Mouse (Mus musculus) forebrain, embryonic 12.5 days (tissue): ENCODE results near the gene Mpo. TPM values are rescaled to one million over a fixed set of nuclear protein-coding genes. Genes with fewer than 3 reads are reported as not detected.

Source experiments
- ATAC-seq: fragments of 200-750 bp; cut with Nextera tagmentation; 2 replicates; pipeline ENCODE4 v1.8.0; 2017; ENCODE audit warnings: moderate TSS enrichment; ENCODE audit not compliant: low FRiP score
- H3K27ac ChIP-seq: fragments of 300-500 bp; sonication (generic); 2 replicates; pipeline ENCODE4 v1.5.1; 2016; ENCODE audit warnings: mild to moderate bottlenecking
- H3K27me3 ChIP-seq: fragments of 300-500 bp; sonication (generic); 2 replicates; pipeline ENCODE4 v1.6.1; 2016; ENCODE audit warnings: mild to moderate bottlenecking
- H3K36me3 ChIP-seq: fragments of 300-500 bp; sonication (generic); replicated peaks from 2 replicates; pipeline ENCODE4 v1.6.1; 2016; ENCODE audit warnings: mild to moderate bottlenecking
- H3K4me1 ChIP-seq: fragments of 300-500 bp; sonication (generic); 2 replicates; pipeline ENCODE4 v1.6.1; 2016
- H3K4me2 ChIP-seq: fragments of 300-500 bp; sonication (generic); 2 replicates; pipeline ENCODE4 v1.6.1; 2016; ENCODE audit warnings: mild to moderate bottlenecking, moderate library complexity
- H3K4me3 ChIP-seq: fragments of 300-500 bp; sonication (generic); replicated peaks from 2 replicates; pipeline ENCODE4 v1.5.1; 2016; ENCODE audit warnings: mild to moderate bottlenecking
- H3K9ac ChIP-seq: fragments of 300-500 bp; sonication (generic); 2 replicates; pipeline ENCODE4 v1.6.1; 2016; ENCODE audit warnings: mild to moderate bottlenecking
- H3K9me3 ChIP-seq: fragments of 300-500 bp; sonication (generic); 2 replicates; pipeline ENCODE4 v1.6.1; 2016
- WGBS: fragments of 180-500 bp; shearing (Covaris S2); methylation state at CpG from one replicate; pipeline ENCODE4 v1.1.7; 2016; 5-methylcytosine and 5-hydroxymethylcytosine counted together
- microRNA counts: library from miRNA; unstranded; fragments of <30 nt; microRNA quantifications from one replicate; lab custom pipeline; 2017
- microRNA-seq: library from miRNA; unstranded; fragments of <30 nt; microRNA quantifications from one replicate; pipeline ENCODE4, GENCODE M21; 2017
- polyA plus RNA-seq: library from polyadenylated mRNA; unstranded; fragments of >200 nt; fragmentation: Nextera tagmentation; extraction: Ambion mirVana; gene quantifications from 2 replicates; pipeline ENCODE4 v1.2.1, GENCODE M21; 2016

Gene Mpo
- polyA plus RNA-seq, 1 experiment from 2014 or later: 1.1 TPM

DNA sequence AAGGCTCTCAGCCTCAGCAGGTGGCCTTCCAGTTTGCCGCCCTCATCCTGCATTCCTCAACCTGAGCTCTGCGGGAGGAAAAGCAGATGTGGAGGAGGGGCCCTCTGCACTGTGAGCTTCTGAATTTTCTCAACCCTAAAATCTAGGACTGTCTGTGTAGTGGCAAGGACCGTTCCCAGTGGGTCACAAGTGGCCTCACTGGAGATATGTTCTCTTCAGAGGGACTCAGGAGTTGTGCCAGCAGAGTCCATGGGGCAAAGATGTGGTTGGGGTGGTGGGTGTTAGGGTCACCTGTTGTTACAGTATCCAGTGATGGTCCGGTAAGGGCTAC lies 24.0 kb downstream of the Mpo start:
- peak overlapping the region; percentile 39 for H3K4me3 ChIP-seq
- no peaks in the 10 kb centered on the region for H3K36me3 ChIP-seq
- H3K9me3 ChIP-seq: no peaks in the 10 kb centered on the region
- H3K4me2 ChIP-seq: peak overlapping the region; percentile 63
- WGBS: 34% methylated on average over 4 of the region's 4 CpGs
- no peak overlapping the region for H3K27ac ChIP-seq
- H3K9ac ChIP-seq: peak overlapping the region; percentile 55
- ATAC-seq: peak; percentile 17; the same call in 1 of the 2 replicates
- peaks cover 5% of the 10 kb centered on the region; the same call in 1 of the 2 replicates for H3K4me1 ChIP-seq
- H3K27me3 ChIP-seq: peaks cover 12% of the 10 kb centered on the region; the same call in 1 of the 2 replicates

DNA sequence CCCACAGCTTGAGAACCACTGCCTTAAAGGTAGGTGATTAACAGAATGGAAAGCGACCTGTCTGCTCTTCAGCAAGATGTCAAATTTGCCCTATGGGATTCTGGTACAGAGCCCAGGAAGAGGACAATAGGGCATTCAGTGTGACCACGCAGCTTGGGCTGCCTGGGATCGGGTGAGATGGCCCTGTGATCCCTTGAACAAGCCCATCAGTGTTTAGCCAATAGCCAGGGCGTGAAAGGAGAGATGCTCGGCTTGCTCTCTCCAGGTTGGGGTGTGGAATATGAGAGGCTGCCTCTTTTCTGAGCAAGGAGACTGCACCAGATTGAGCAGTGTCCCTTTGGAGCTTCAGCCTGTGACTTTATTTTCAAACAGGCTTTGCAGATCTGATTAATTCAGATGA lies 28.1 kb downstream of the Mpo start:
- Histone ChIP-seq H3K27me3 (0 out of 2 replicates have a peak, but pooled peaks cover 7% of the 10 kb centered on the region), H3K9ac (no peak overlapping the region), H3K4me2 (no peak overlapping the region), H3K36me3 (no peaks in the 10 kb centered on the region), H3K4me3 (no peak overlapping the region), H3K4me1 (peaks cover 5% of the 10 kb centered on the region; the same call in 1 of the 2 replicates), H3K27ac (no peak overlapping the region), H3K9me3 (no peaks in the 10 kb centered on the region)
- no peak for ATAC-seq
- WGBS: 49% methylated on average over 5 of the region's 5 CpGs

DNA sequence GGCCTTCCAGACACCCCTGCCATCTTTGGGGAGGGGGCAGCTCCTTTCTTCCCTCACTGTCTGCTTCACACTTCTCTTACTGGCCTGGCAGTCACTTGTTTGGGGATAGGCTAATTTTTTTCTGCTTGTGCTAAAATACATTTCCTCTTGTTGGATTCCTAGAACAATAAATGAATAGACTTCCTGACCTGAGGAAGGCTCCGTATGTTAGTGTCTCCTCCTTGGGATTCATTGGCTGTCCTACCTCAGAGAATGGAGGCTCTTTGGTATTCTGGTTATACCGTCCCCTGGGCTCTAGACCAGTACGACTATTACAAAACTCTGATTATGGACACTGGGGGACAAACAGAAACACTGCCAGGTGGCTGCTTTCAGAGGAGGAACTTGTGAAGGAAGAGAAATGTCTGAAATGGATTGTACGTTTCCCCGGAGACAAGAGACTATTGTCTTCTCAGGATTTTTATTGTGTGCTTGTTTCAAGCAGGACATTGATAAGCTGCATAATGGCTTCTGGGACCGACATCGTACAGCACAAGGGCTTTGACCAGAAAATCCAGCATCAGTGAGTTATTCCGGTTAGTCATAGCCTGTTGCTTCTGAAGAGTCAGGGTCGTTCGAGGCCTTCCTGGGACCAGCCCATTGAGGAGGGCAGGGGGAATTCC lies 35.0 kb downstream of the Mpo start, which contains the start of gene Lpo:
Lpo (minus strand) TSS at position 51 of the 662 bp plus-strand sequence.
- no peak within 1 kb of the TSS for H3K4me2 ChIP-seq
- no peak for ATAC-seq
- no peaks in the 10 kb centered on the region for H3K9me3 ChIP-seq
- no peak within 1 kb of the TSS for H3K9ac ChIP-seq
- H3K4me1 ChIP-seq: peaks cover 11% of the 10 kb centered on the region
- no peak within 1 kb of the TSS for H3K4me3 ChIP-seq
- WGBS: 28% methylated on average over 10 of the region's 10 CpGs
- no peaks in the 10 kb centered on the region for H3K36me3 ChIP-seq
- peaks cover 3% of the 10 kb centered on the region; the same call in 1 of the 2 replicates for H3K27me3 ChIP-seq
- no peak within 1 kb of the TSS for H3K27ac ChIP-seq

DNA sequence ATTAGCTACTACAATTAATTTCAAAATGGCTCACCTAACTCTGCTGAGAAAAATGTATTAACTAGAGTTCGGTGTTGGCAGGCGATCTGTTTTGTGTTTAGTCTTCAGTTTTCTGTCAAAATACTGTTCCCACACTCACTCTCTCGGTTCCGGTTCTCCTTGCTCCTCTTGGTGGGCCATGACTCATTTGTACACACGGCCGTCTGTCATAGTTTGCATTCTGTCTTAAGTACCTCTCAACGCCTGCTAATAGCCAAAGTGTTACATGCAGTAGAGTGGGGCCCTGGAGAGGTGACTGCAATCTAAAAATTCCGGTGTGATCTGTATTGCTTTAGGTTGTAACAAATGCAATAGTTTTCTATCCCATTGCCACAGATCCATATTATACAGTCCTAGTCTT lies 47.3 kb downstream of the Mpo start:
- H3K4me3 ChIP-seq: no peak overlapping the region
- no peaks in the 10 kb centered on the region for H3K4me1 ChIP-seq
- H3K9me3 ChIP-seq: no peaks in the 10 kb centered on the region
- no peak overlapping the region for H3K9ac ChIP-seq
- ATAC-seq: no peak
- WGBS: 83% methylated on average over 8 of the region's 8 CpGs
- H3K27ac ChIP-seq: no peak overlapping the region
- H3K4me2 ChIP-seq: no peak overlapping the region
- peaks cover 6% of the 10 kb centered on the region; the same call in 1 of the 2 replicates for H3K27me3 ChIP-seq
- no peaks in the 10 kb centered on the region for H3K36me3 ChIP-seq

DNA sequence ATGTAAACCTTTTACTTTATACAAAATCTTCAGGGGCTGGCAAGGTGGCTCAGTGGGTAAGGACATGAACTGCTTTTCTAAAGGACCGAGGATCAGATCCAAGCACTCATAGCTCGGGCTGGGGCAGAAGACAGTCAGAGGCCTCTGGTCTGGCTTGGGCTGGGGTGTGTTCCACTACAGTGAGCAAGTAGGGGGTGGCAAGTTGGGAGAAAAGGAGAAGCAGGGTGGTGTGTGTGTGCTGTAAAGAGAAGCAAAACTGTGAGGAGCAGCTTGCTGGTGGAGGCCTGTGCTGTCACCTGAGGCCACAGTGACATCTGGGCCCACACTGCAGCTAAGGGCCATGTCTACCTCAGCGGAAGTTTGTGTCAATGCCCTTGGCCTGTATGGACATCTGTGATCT lies 48.1 kb downstream of the Mpo start:
- Histone ChIP-seq H3K4me3 (no peak overlapping the region), H3K4me1 (no peaks in the 10 kb centered on the region), H3K36me3 (no peaks in the 10 kb centered on the region), H3K4me2 (no peak overlapping the region), H3K9ac (no peak overlapping the region), H3K27ac (no peak overlapping the region), H3K27me3 (peaks cover 6% of the 10 kb centered on the region; the same call in 1 of the 2 replicates), H3K9me3 (no peaks in the 10 kb centered on the region)
- WGBS: 93% methylated on average over 3 of the region's 3 CpGs
- no peak for ATAC-seq

- H3K27ac ChIP-seq: no peak overlapping the region
- H3K27me3 ChIP-seq: peaks cover 2% of the 10 kb centered on the region; the same call in 1 of the 2 replicates
- no peak for ATAC-seq
- H3K4me2 ChIP-seq: no peak overlapping the region
- H3K4me1 ChIP-seq: no peaks in the 10 kb centered on the region
- H3K9me3 ChIP-seq: no peaks in the 10 kb centered on the region
- H3K9ac ChIP-seq: no peak overlapping the region
- H3K4me3 ChIP-seq: no peak overlapping the region
- WGBS: 89% methylated on average over 12 of the region's 12 CpGs
- H3K36me3 ChIP-seq: no peaks in the 10 kb centered on the region
These were observed 53.7 kb downstream of the Mpo start for GRCm38 (mm10) chr11:87846968-87847600.

DNA sequence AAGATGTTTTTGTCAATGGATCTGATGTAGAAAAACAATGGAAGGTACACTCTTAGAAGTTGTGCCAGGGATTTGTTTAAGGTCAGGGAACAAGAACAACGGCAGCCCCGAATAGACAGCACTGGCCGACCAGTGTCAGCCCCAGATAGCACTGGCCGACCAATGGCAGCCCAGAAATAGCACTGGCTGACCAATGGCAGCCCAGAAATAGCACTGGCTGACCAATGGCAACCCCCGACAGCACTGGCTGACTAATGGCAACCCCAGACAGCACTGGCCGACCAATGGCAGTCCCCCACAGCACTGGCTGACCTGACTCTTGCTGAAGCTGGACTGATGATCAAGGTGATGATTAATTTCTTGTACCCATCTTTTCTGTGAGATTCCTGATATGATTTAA lies 54.5 kb downstream of the Mpo start:
- ATAC-seq: 0 out of 2 replicates have a peak, but pooled peaks have one; percentile 39
- H3K4me1 ChIP-seq: peaks cover 3% of the 10 kb centered on the region; the same call in 1 of the 2 replicates
- H3K4me3 ChIP-seq: no peak overlapping the region
- WGBS: 66% methylated on average over 6 of the region's 6 CpGs
- H3K9me3 ChIP-seq: no peaks in the 10 kb centered on the region
- no peak overlapping the region for H3K9ac ChIP-seq
- no peak overlapping the region for H3K27ac ChIP-seq
- no peaks in the 10 kb centered on the region for H3K36me3 ChIP-seq
- peaks cover 2% of the 10 kb centered on the region; the same call in 1 of the 2 replicates for H3K27me3 ChIP-seq
- no peak overlapping the region for H3K4me2 ChIP-seq

DNA sequence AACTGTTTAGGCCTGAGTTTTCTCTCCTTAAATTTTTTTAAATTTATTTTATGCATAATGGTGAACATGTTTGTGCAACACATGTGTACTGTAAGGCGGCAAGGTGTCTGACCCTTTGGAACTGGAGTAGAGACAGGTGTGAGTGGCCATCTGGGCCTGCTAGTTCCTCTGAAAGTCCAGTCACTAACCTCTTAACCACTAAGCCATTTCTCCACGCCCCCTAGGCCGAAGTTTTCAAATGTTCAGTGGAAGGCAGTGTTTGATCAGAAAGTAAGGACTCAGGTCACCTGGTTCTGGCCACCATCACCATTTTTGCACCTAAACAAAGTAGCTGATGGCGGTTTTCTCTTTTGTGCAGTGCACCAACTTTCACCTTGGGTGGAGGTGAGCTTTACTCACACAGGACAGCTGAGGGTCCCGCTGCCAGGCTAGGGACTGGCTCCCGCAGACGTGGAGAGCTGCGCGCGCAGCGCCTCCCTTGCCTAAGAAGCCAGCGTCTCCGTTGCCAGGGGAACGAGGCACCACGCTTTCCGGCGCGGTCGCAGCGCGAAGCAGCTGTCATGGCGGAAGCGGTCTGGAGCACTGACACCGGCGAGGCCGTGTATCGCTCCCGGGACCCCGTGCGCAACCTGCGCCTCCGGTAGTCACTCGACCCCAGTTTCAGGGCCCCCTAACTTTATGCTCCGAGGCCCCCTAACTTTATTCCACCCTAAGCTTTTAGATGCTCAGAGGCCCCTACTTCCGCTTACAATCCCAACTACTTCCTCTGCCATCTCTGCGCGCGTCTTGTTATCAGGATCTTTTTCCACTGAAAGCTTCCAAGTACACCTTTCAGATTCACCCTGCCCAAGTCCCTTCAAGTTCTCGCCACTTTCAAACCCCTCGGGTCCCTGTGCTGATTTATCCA lies 59.6 kb downstream of the Mpo start, which contains the start of gene Mks1:
Mks1 (plus strand) TSS at position 526 of the 907 bp plus-strand sequence.
- peak within 1 kb of the TSS; percentile 73 for H3K27ac ChIP-seq
- no peaks in the 10 kb centered on the region for H3K9me3 ChIP-seq
- H3K4me2 ChIP-seq: peak within 1 kb of the TSS; percentile 80
- ATAC-seq: peak; percentile 96
- peak within 1 kb of the TSS; percentile 63 for H3K9ac ChIP-seq
- peak within 1 kb of the TSS; percentile 52 for H3K4me3 ChIP-seq
- H3K4me1 ChIP-seq: peaks cover 13% of the 10 kb centered on the region
- 4% methylated on average over 40 of the region's 40 CpGs for WGBS
- no peaks in the 10 kb centered on the region for H3K27me3 ChIP-seq
- H3K36me3 ChIP-seq: peaks cover 15% of the 10 kb centered on the region

GRCm38 (mm10) chr11:87853597-87853954 lies 60.2 kb downstream of the Mpo start:
- peak overlapping the region; percentile 73 for H3K27ac ChIP-seq
- WGBS: 37% methylated on average over 8 of the region's 8 CpGs
- ATAC-seq: peak; percentile 67

More at GRCm38 (mm10) chr11:87853597-87853954, 60.2 kb downstream of the Mpo start:
- Histone ChIP-seq H3K4me1 (peaks cover 13% of the 10 kb centered on the region), H3K36me3 (peaks cover 21% of the 10 kb centered on the region), H3K9ac (peak overlapping the region; percentile 63), H3K4me2 (peak overlapping the region; percentile 80), H3K4me3 (peak overlapping the region; percentile 52), H3K9me3 (no peaks in the 10 kb centered on the region), H3K27me3 (no peaks in the 10 kb centered on the region)

MicroRNA genes within 50 kb of the gene (microRNA counts, 519-probe panel; counts per million panel counts)
- 3,725 counts per million, percentile 38 among the panel's probes with 10 or more counts for microRNA mmu-miR-142-3p (lab: Ali Mortazavi, UCI)
- microRNA mmu-miR-142-5p (lab: Ali Mortazavi, UCI): 3,577 counts per million, percentile 35 among the panel's probes with 10 or more counts

Small RNA genes within 50 kb of the gene (microRNA-seq; reads per million reads assigned to microRNA genes)
- gene Mir142 (not detected), gene Mir142b (not detected)

Other genes starting within 250 kb of the Mpo start
- not detected in 2 replicates for gene Gm11492, start 226.9 kb upstream of the Mpo start, polyA plus RNA-seq
- gene Sept4, start 224.7 kb upstream of the Mpo start, polyA plus RNA-seq: 8.1 and 8.3 TPM in 2 replicates
- 71.4 and 75.2 TPM in 2 replicates for gene Mtmr4, start 201.4 kb upstream of the Mpo start, polyA plus RNA-seq
- gene Hsf5, start 176.4 kb upstream of the Mpo start, polyA plus RNA-seq: 0.40 and 0.49 TPM in 2 replicates
- 1.4 and 1.8 TPM in 2 replicates for gene Rnf43, start 130.9 kb upstream of the Mpo start, polyA plus RNA-seq
- 118 and 137 TPM in 2 replicates for gene Supt4a, start 56.0 kb upstream of the Mpo start, polyA plus RNA-seq
- 33.0 and 35.1 TPM in 2 replicates for gene Tspoap1, start 33.0 kb upstream of the Mpo start, polyA plus RNA-seq
- 0.19 and 0.33 TPM in 2 replicates for gene Lpo, start 34.7 kb downstream of the Mpo start, polyA plus RNA-seq
- gene Mks1, start 59.6 kb downstream of the Mpo start, polyA plus RNA-seq: 16.0 and 19.6 TPM in 2 replicates
- gene Epx, start 82.0 kb downstream of the Mpo start, polyA plus RNA-seq: 0.14 and 0.20 TPM in 2 replicates
- not detected in 2 replicates for gene Olfr462, start 98.7 kb downstream of the Mpo start, polyA plus RNA-seq
- not detected in 2 replicates for gene Olfr463, start 103.8 kb downstream of the Mpo start, polyA plus RNA-seq
- not detected in 2 replicates for gene Olfr464, start 127.4 kb downstream of the Mpo start, polyA plus RNA-seq
- 34.7 and 36.2 TPM in 2 replicates for gene Dynll2, start 194.0 kb downstream of the Mpo start, polyA plus RNA-seq